Mouse (Mus musculus): ENCODE measurements around the gene 4930595D18Rik. TPM values are rescaled to one million over a fixed set of nuclear protein-coding genes. Genes with fewer than 3 reads are reported as not detected.

The 4930595D18Rik gene
- polyA plus RNA-seq, 1 experiment from 2014 or later: not detected

- H3K9me3 ChIP-seq (ENCODE audit: control insufficient read depth, low read length): no peaks in the 10 kb centered on the region
- no peaks in the 10 kb centered on the region for H3K36me3 ChIP-seq (ENCODE audit: control insufficient read depth, insufficient read depth, low read length)
- H3K27ac ChIP-seq (replicated peaks; ENCODE audit: low read depth, low read length): no peak overlapping the region
- H3K27me3 ChIP-seq (replicated peaks; ENCODE audit: control insufficient read depth, insufficient read depth, low read length): no peaks in the 10 kb centered on the region
- DNase-seq (ENCODE audit: low spot score): no peak
- WGBS: 87% methylated on average over 6 of the region's 6 CpGs
- no peak overlapping the region for H3K4me2 ChIP-seq (ENCODE audit: low read depth, low read length)
- no peak for ATAC-seq (ENCODE audit: low read depth)
- H3K4me3 ChIP-seq (ENCODE audit: low read depth, low read length): no peak overlapping the region
- no peaks in the 10 kb centered on the region for H3K4me1 ChIP-seq (ENCODE audit: control insufficient read depth, insufficient read depth, low read length)
- no peak overlapping the region for H3K9ac ChIP-seq (ENCODE audit: low read depth, low read length)
Observed at GRCm38 (mm10) chr12:111152579-111152978, 31.7 kb downstream of the 4930595D18Rik start.

GRCm38 (mm10) chr12:111151422-111152156 is 32.7 kb downstream of the 4930595D18Rik start:
- Histone ChIP-seq H3K4me3 (ENCODE audit: low read depth, low read length) (no peak overlapping the region), H3K36me3 (ENCODE audit: control insufficient read depth, insufficient read depth, low read length) (no peaks in the 10 kb centered on the region), H3K27me3 (replicated peaks; ENCODE audit: control insufficient read depth, insufficient read depth, low read length) (no peaks in the 10 kb centered on the region), H3K4me2 (ENCODE audit: low read depth, low read length) (no peak overlapping the region), H3K9ac (ENCODE audit: low read depth, low read length) (no peak overlapping the region), H3K4me1 (ENCODE audit: control insufficient read depth, insufficient read depth, low read length) (no peaks in the 10 kb centered on the region), H3K9me3 (ENCODE audit: control insufficient read depth, low read length) (no peaks in the 10 kb centered on the region), H3K27ac (replicated peaks; ENCODE audit: low read depth, low read length) (no peak overlapping the region)
- WGBS: 77% methylated on average over 5 of the region's 5 CpGs
- DNase-seq (ENCODE audit: low spot score) (no peak), ATAC-seq (ENCODE audit: low read depth) (no peak)

GRCm38 (mm10) chr12:111150236-111150596 is 34.1 kb downstream of the 4930595D18Rik start:
- Histone ChIP-seq H3K4me3 (ENCODE audit: low read depth, low read length) (no peak overlapping the region), H3K9me3 (ENCODE audit: control insufficient read depth, low read length) (no peaks in the 10 kb centered on the region), H3K4me2 (ENCODE audit: low read depth, low read length) (no peak overlapping the region; the same call in 1 of the 2 replicates), H3K36me3 (ENCODE audit: control insufficient read depth, insufficient read depth, low read length) (no peaks in the 10 kb centered on the region), H3K27ac (replicated peaks; ENCODE audit: low read depth, low read length) (no peak overlapping the region), H3K4me1 (ENCODE audit: control insufficient read depth, insufficient read depth, low read length) (0 out of 2 replicates have a peak, but pooled peaks cover 4% of the 10 kb centered on the region), H3K27me3 (replicated peaks; ENCODE audit: control insufficient read depth, insufficient read depth, low read length) (no peaks in the 10 kb centered on the region), H3K9ac (ENCODE audit: low read depth, low read length) (no peak overlapping the region)
- DNase-seq (ENCODE audit: low spot score): peak; percentile 31
- ATAC-seq (ENCODE audit: low read depth): no peak
- WGBS: 7% methylated on average over 6 of the region's 6 CpGs

GRCm38 (mm10) chr12:111149495-111150235 is 34.6 kb downstream of the 4930595D18Rik start:
- ATAC-seq (ENCODE audit: low read depth): no peak
- no peak for DNase-seq (ENCODE audit: low spot score)
- H3K4me1 ChIP-seq (ENCODE audit: control insufficient read depth, insufficient read depth, low read length): peaks cover 9% of the 10 kb centered on the region; the same call in 1 of the 2 replicates
- no peaks in the 10 kb centered on the region for H3K9me3 ChIP-seq (ENCODE audit: control insufficient read depth, low read length)
- no peak overlapping the region for H3K27ac ChIP-seq (replicated peaks; ENCODE audit: low read depth, low read length)
- H3K27me3 ChIP-seq (replicated peaks; ENCODE audit: control insufficient read depth, insufficient read depth, low read length): no peaks in the 10 kb centered on the region
- H3K4me3 ChIP-seq (ENCODE audit: low read depth, low read length): no peak overlapping the region
- H3K9ac ChIP-seq (ENCODE audit: low read depth, low read length): no peak overlapping the region
- no peaks in the 10 kb centered on the region for H3K36me3 ChIP-seq (ENCODE audit: control insufficient read depth, insufficient read depth, low read length)
- no peak overlapping the region; the same call in 1 of the 2 replicates for H3K4me2 ChIP-seq (ENCODE audit: low read depth, low read length)
- WGBS: 61% methylated on average over 16 of the region's 17 CpGs

- Histone ChIP-seq H3K36me3 (ENCODE audit: control insufficient read depth, insufficient read depth, low read length) (no peaks in the 10 kb centered on the region), H3K27me3 (replicated peaks; ENCODE audit: control insufficient read depth, insufficient read depth, low read length) (no peaks in the 10 kb centered on the region), H3K4me3 (ENCODE audit: low read depth, low read length) (no peak overlapping the region), H3K4me2 (ENCODE audit: low read depth, low read length) (no peak overlapping the region), H3K9me3 (ENCODE audit: control insufficient read depth, low read length) (no peaks in the 10 kb centered on the region), H3K9ac (ENCODE audit: low read depth, low read length) (no peak overlapping the region), H3K4me1 (ENCODE audit: control insufficient read depth, insufficient read depth, low read length) (peaks cover 16% of the 10 kb centered on the region), H3K27ac (replicated peaks; ENCODE audit: low read depth, low read length) (no peak overlapping the region)
- DNase-seq (ENCODE audit: low spot score) (no peak), ATAC-seq (ENCODE audit: low read depth) (no peak)
- 28% methylated on average over 9 of the region's 9 CpGs for WGBS
Observed at GRCm38 (mm10) chr12:111145269-111145668, 39.0 kb downstream of the 4930595D18Rik start.

- no peaks in the 10 kb centered on the region for H3K9me3 ChIP-seq (ENCODE audit: control insufficient read depth, low read length)
- H3K4me2 ChIP-seq (ENCODE audit: low read depth, low read length): no peak overlapping the region
- no peaks in the 10 kb centered on the region for H3K36me3 ChIP-seq (ENCODE audit: control insufficient read depth, insufficient read depth, low read length)
- no peak overlapping the region for H3K27ac ChIP-seq (replicated peaks; ENCODE audit: low read depth, low read length)
- no peaks in the 10 kb centered on the region for H3K27me3 ChIP-seq (replicated peaks; ENCODE audit: control insufficient read depth, insufficient read depth, low read length)
- peaks cover 16% of the 10 kb centered on the region for H3K4me1 ChIP-seq (ENCODE audit: control insufficient read depth, insufficient read depth, low read length)
- peak; percentile 26; the same call in 1 of the 2 replicates for ATAC-seq (ENCODE audit: low read depth)
- DNase-seq (ENCODE audit: low spot score): no peak
- WGBS: 89% methylated on average over 2 of the region's 2 CpGs
- H3K4me3 ChIP-seq (ENCODE audit: low read depth, low read length): no peak overlapping the region
- no peak overlapping the region for H3K9ac ChIP-seq (ENCODE audit: low read depth, low read length)
Observed at GRCm38 (mm10) chr12:111144598-111144997, 39.7 kb downstream of the 4930595D18Rik start.

- Histone ChIP-seq H3K27me3 (replicated peaks; ENCODE audit: control insufficient read depth, insufficient read depth, low read length) (no peaks in the 10 kb centered on the region), H3K4me1 (ENCODE audit: control insufficient read depth, insufficient read depth, low read length) (peaks cover 16% of the 10 kb centered on the region), H3K9me3 (ENCODE audit: control insufficient read depth, low read length) (no peaks in the 10 kb centered on the region), H3K9ac (ENCODE audit: low read depth, low read length) (no peak overlapping the region), H3K4me2 (ENCODE audit: low read depth, low read length) (peak overlapping the region; percentile 13), H3K36me3 (ENCODE audit: control insufficient read depth, insufficient read depth, low read length) (no peaks in the 10 kb centered on the region), H3K27ac (replicated peaks; ENCODE audit: low read depth, low read length) (peak overlapping the region; percentile 42), H3K4me3 (ENCODE audit: low read depth, low read length) (no peak overlapping the region)
- ATAC-seq (ENCODE audit: low read depth) (peak; percentile 62), DNase-seq (ENCODE audit: low spot score) (peak; percentile 79)
- 59% methylated on average over 14 of the region's 16 CpGs for WGBS
Observed at GRCm38 (mm10) chr12:111143509-111144063, 40.7 kb downstream of the 4930595D18Rik start.

- Histone ChIP-seq H3K36me3 (ENCODE audit: control insufficient read depth, insufficient read depth, low read length) (no peaks in the 10 kb centered on the region), H3K9ac (ENCODE audit: low read depth, low read length) (no peak overlapping the region), H3K9me3 (ENCODE audit: control insufficient read depth, low read length) (no peaks in the 10 kb centered on the region), H3K4me2 (ENCODE audit: low read depth, low read length) (peak overlapping the region; percentile 13), H3K27me3 (replicated peaks; ENCODE audit: control insufficient read depth, insufficient read depth, low read length) (no peaks in the 10 kb centered on the region), H3K27ac (replicated peaks; ENCODE audit: low read depth, low read length) (peak overlapping the region; percentile 42), H3K4me3 (ENCODE audit: low read depth, low read length) (no peak overlapping the region), H3K4me1 (ENCODE audit: control insufficient read depth, insufficient read depth, low read length) (peaks cover 16% of the 10 kb centered on the region)
- ATAC-seq (ENCODE audit: low read depth): peak; percentile 36; the same call in 1 of the 2 replicates
- peak; percentile 54 for DNase-seq (ENCODE audit: low spot score)
- WGBS: 31% methylated on average over 12 of the region's 12 CpGs
Observed at GRCm38 (mm10) chr12:111143005-111143508, 41.2 kb downstream of the 4930595D18Rik start.
